Mouse (Mus musculus) kidney, postnatal 25 days (tissue): Measurements from ENCODE around the gene Scgb2b26.

Experiments used
- DNase-seq, 2 experiments: peaks; one replicate each; pipeline ENCODE4 v3.0.0; 2021; ENCODE audit warnings: mixed read lengths in 2 of 2

Scgb2b26 gene

GRCm38 (mm10) chr7:33944940-33945339 lies at the start of gene Scgb2b26:
Gene Scgb2b26 (minus strand): TSS chr7:33945040.
- no peak for DNase-seq

DNA sequence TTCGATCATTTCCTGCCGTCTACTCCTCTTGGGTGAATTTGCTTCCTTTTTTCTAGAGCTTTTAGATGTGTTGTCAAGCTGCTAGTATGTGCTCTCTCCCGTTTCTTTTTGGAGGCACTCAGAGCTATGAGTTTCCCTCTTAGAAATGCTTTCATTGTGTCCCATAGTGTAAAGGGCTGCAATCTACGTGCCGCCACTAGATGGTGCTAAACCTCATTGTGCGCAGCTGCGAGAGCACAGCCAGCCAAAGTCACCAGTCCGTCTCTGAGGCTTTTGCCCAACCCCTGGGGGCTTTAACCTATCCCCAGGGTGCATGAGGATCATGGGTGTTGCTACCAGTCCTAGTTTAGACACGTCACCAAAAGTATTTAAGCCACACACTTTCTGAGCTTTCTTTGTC lies 37.4 kb upstream of the Scgb2b26 start:
- DNase-seq, result peak in 1 of 2 experiments; percentile 66

DNA sequence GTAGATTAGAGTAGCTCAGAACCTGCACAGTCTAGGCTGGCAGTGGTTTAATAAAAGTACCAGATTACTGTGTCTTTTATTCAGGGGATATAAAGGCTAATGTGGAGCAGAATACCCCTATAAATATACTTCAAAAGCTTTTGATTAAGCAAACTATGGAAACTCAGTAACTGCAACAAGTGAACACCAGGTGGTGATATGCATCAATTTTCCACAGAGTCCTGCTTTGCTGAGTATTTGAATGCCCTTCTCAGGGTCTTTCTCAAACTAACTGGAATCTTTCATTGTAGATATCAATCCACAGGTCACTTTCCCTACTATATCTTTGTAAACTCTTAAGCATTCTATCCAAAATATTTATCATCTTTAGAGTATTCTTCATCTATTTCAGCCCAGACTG lies 41.9 kb downstream of the Scgb2b26 start:
- no peak for DNase-seq

DNA sequence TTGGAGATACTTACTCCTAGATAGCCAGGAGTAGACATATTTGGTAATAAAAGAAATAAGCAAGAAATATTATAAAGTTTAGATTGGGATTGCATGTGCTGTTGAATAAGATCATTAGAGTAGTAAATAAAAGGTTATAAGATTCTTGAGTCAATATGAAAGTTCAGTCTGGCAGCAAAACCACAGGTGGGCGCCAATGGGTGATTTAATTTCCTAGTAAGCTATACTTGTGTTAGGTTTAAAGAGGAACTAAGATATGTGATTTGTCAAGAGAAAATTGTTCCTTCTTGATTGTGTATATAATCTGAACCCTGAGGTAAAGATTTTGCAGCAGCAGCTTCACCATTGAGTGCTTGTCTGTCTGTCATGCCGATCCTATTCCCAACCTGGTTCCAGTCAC lies 44.0 kb downstream of the Scgb2b26 start:
- DNase-seq, result no peak

DNA sequence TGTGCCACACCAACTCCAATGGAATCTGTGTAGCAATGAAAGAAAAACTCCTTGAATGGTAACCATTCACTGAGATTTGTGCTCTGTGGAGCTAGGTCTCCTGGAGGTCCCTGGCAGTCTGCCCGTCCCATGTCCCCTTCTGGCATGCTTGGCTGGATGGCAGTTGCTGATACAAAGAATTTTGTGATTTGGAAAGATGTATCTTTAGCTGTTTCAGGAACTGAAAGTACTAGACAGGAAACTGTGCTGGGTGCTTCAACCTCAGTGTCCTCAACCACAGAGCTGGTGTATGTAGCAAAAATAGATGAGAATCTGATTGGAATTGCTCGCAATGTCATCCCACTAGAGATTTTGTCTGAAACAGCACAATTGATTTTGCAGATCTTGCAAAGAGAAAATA lies 44.8 kb downstream of the Scgb2b26 start:
- no peak for DNase-seq
